Mouse (Mus musculus) forebrain, embryonic 12.5 days (tissue): ENCODE results near the gene Map6. TPM values are rescaled to one million over a fixed set of nuclear protein-coding genes. Genes with fewer than 3 reads are reported as not detected.

Experiments used
- ATAC-seq: fragments of 200-750 bp; cut with Nextera tagmentation; 2 replicates; pipeline ENCODE4 v1.8.0; 2017; ENCODE audit warnings: moderate TSS enrichment; ENCODE audit not compliant: low FRiP score
- H3K27ac ChIP-seq: fragments of 300-500 bp; sonication (generic); 2 replicates; pipeline ENCODE4 v1.5.1; 2016; ENCODE audit warnings: mild to moderate bottlenecking
- H3K27me3 ChIP-seq: fragments of 300-500 bp; sonication (generic); 2 replicates; pipeline ENCODE4 v1.6.1; 2016; ENCODE audit warnings: mild to moderate bottlenecking
- H3K36me3 ChIP-seq: fragments of 300-500 bp; sonication (generic); replicated peaks from 2 replicates; pipeline ENCODE4 v1.6.1; 2016; ENCODE audit warnings: mild to moderate bottlenecking
- H3K4me1 ChIP-seq: fragments of 300-500 bp; sonication (generic); 2 replicates; pipeline ENCODE4 v1.6.1; 2016
- H3K4me2 ChIP-seq: fragments of 300-500 bp; sonication (generic); 2 replicates; pipeline ENCODE4 v1.6.1; 2016; ENCODE audit warnings: mild to moderate bottlenecking, moderate library complexity
- H3K4me3 ChIP-seq: fragments of 300-500 bp; sonication (generic); replicated peaks from 2 replicates; pipeline ENCODE4 v1.5.1; 2016; ENCODE audit warnings: mild to moderate bottlenecking
- H3K9ac ChIP-seq: fragments of 300-500 bp; sonication (generic); 2 replicates; pipeline ENCODE4 v1.6.1; 2016; ENCODE audit warnings: mild to moderate bottlenecking
- H3K9me3 ChIP-seq: fragments of 300-500 bp; sonication (generic); 2 replicates; pipeline ENCODE4 v1.6.1; 2016
- WGBS: fragments of 180-500 bp; shearing (Covaris S2); methylation state at CpG from one replicate; pipeline ENCODE4 v1.1.7; 2016; 5-methylcytosine and 5-hydroxymethylcytosine counted together
- polyA plus RNA-seq: library from polyadenylated mRNA; unstranded; fragments of >200 nt; fragmentation: Nextera tagmentation; extraction: Ambion mirVana; gene quantifications from 2 replicates; pipeline ENCODE4 v1.2.1, GENCODE M21; 2016

Map6 gene
- 63.5 and 65.1 TPM in 2 replicates for polyA plus RNA-seq

DNA sequence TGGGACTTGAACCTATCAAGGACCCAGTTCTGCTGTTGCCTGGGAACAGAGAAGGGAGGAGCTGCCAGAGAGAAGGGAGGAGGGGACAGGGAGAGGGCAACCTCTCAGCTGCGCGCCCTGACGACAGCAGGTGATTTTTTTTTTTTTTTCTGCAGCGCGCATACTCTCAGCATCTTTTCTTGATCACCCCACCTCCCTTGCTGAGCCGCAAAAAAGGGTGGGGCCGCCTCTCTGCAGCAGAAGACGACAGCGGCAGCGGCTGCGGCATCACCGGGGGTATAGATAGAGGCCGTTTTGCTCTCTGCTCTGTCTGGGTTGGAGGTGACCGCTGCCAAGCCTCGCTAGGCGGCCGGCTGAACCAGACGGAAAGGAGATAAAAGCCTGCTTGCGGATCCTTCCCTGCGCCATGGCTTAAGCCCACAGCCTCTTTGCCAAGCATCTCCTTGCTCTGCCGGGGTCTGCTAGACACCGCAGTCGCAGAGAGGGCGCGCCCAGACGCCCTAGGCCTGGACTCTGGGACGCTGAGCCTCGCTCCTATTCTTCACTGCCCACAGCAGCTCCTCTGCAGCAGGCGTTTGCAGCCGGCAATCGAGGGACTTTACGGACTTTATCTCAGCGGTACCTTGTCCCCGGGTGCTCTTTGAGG lies at the start of gene Map6:
Gene Map6, plus strand, starts transcription at position 197 of the 646 bp plus-strand sequence.
- H3K4me1 ChIP-seq = peaks cover 47% of the 10 kb centered on the region
- peak within 1 kb of the TSS; percentile 96 for H3K4me2 ChIP-seq
- no peaks in the 10 kb centered on the region for H3K36me3 ChIP-seq
- WGBS = 1% methylated on average over 34 of the region's 34 CpGs
- H3K27ac ChIP-seq = peak within 1 kb of the TSS; percentile 98
- H3K27me3 ChIP-seq = peaks cover 19% of the 10 kb centered on the region
- peak within 1 kb of the TSS; percentile 83 for H3K9ac ChIP-seq
- peak within 1 kb of the TSS; percentile 79 for H3K4me3 ChIP-seq
- peak; percentile 72 for ATAC-seq
- H3K9me3 ChIP-seq = no peaks in the 10 kb centered on the region

DNA sequence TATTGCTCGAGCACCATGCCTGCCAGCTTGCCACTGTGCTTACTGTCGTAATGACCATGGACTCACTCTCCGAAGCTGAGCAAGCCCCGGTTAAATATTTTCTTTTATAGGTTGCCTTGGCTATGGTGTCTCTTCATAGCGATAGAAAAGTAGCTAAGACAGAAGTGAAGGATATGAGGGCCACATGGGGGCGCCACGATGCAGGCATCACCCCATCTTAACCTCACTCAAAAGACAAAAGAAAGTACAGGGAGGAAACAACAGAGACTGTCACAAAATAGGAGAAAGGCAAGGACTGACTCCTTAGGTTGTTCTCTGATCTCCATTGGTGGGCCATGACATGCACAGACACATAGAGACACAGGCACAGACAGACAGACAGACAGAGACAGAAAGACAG lies 43.0 kb upstream of the Map6 start:
- no peak overlapping the region for H3K9ac ChIP-seq
- no peak overlapping the region for H3K4me3 ChIP-seq
- no peak for ATAC-seq
- H3K36me3 ChIP-seq = no peaks in the 10 kb centered on the region
- H3K4me1 ChIP-seq = no peaks in the 10 kb centered on the region
- H3K27me3 ChIP-seq = no peaks in the 10 kb centered on the region
- no peak overlapping the region for H3K27ac ChIP-seq
- H3K4me2 ChIP-seq = no peak overlapping the region
- 67% methylated on average over 7 of the region's 7 CpGs for WGBS
- no peaks in the 10 kb centered on the region for H3K9me3 ChIP-seq

- Histone ChIP-seq H3K9me3 (no peaks in the 10 kb centered on the region), H3K27ac (no peak overlapping the region), H3K27me3 (no peaks in the 10 kb centered on the region), H3K9ac (no peak overlapping the region), H3K36me3 (no peaks in the 10 kb centered on the region), H3K4me3 (no peak overlapping the region), H3K4me1 (no peaks in the 10 kb centered on the region), H3K4me2 (no peak overlapping the region)
- 58% methylated on average over 1 of the region's 1 CpGs for whole genome bisulfite sequencing
- ATAC-seq = no peak
Observed at GRCm38 (mm10) chr7:99224648-99225190, 42.5 kb upstream of the Map6 start.

DNA sequence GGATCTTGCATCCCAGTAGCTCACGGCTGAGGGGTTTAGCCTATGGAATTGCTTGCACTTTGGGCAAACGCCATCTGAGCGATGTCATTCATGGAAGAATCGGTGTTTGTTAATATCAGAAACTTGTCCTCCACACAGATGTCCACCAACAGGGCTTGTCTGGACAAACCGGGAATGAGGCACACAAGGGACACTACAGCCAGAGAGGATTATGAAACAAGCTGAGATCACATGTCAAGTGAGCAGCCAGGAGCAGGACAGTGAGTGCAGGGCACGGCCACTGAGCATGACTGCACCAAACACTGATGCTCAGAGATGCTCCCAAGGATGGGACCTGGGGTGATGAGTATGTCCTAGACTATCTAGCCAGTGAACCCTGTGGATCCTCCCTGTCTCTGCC lies 41.8 kb upstream of the Map6 start:
- no peaks in the 10 kb centered on the region for H3K9me3 ChIP-seq
- no peaks in the 10 kb centered on the region for H3K27me3 ChIP-seq
- ATAC-seq = no peak
- 75% methylated on average over 6 of the region's 6 CpGs for WGBS
- H3K27ac ChIP-seq = no peak overlapping the region
- H3K4me2 ChIP-seq = no peak overlapping the region
- H3K4me1 ChIP-seq = no peaks in the 10 kb centered on the region
- H3K36me3 ChIP-seq = no peaks in the 10 kb centered on the region
- H3K9ac ChIP-seq = no peak overlapping the region
- no peak overlapping the region for H3K4me3 ChIP-seq

- Histone ChIP-seq H3K27me3 (no peaks in the 10 kb centered on the region), H3K9ac (no peak overlapping the region), H3K4me2 (no peak overlapping the region), H3K9me3 (no peaks in the 10 kb centered on the region), H3K4me3 (no peak overlapping the region), H3K36me3 (no peaks in the 10 kb centered on the region), H3K27ac (no peak overlapping the region), H3K4me1 (no peaks in the 10 kb centered on the region)
- ATAC-seq = no peak
- WGBS = 93% methylated on average over 10 of the region's 10 CpGs
Observed at GRCm38 (mm10) chr7:99226662-99227061, 40.6 kb upstream of the Map6 start.

- Histone ChIP-seq H3K27me3 (no peaks in the 10 kb centered on the region), H3K4me1 (no peaks in the 10 kb centered on the region)
Observed at GRCm38 (mm10) chr7:99227267-99227666, 40.0 kb upstream of the Map6 start.

DNA sequence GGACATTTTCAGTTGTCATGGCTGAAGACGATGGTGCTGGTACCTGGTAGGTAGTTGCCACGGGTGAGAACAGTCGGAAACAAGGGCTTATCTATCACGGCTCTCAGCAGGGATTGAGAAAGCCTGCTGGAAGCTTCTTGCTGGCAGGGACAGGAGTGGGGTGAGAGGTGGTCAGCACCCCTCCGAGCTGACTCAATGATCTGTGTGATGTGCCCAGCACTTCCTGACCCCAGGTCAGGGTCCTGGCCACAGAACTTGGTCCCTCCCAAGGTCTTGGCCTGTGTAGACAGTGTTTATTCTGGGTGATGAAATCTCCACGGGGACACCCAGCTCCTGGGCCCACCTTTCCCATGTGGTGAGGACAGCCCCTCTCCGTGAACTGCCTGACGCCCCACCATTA lies 38.4 kb upstream of the Map6 start:
- H3K9ac ChIP-seq = no peak overlapping the region
- no peak for ATAC-seq
- H3K27me3 ChIP-seq = no peaks in the 10 kb centered on the region
- H3K9me3 ChIP-seq = no peaks in the 10 kb centered on the region
- H3K27ac ChIP-seq = no peak overlapping the region
- H3K4me3 ChIP-seq = no peak overlapping the region
- H3K4me1 ChIP-seq = no peaks in the 10 kb centered on the region
- H3K36me3 ChIP-seq = no peaks in the 10 kb centered on the region
- no peak overlapping the region for H3K4me2 ChIP-seq
- WGBS = 86% methylated on average over 8 of the region's 8 CpGs

More at GRCm38 (mm10) chr7:99227267-99227666, 40.0 kb upstream of the Map6 start:
- no peak overlapping the region for H3K4me3 ChIP-seq
- H3K4me2 ChIP-seq = no peak overlapping the region
- H3K9me3 ChIP-seq = no peaks in the 10 kb centered on the region
- H3K27ac ChIP-seq = no peak overlapping the region
- no peak overlapping the region for H3K9ac ChIP-seq
- ATAC-seq = no peak
- 95% methylated on average over 4 of the region's 4 CpGs for WGBS
- H3K36me3 ChIP-seq = no peaks in the 10 kb centered on the region

- Histone ChIP-seq H3K4me3 (no peak overlapping the region), H3K9ac (no peak overlapping the region), H3K4me2 (no peak overlapping the region), H3K27ac (no peak overlapping the region), H3K27me3 (no peaks in the 10 kb centered on the region), H3K4me1 (no peaks in the 10 kb centered on the region), H3K36me3 (no peaks in the 10 kb centered on the region), H3K9me3 (no peaks in the 10 kb centered on the region)
- 14% methylated on average over 2 of the region's 2 CpGs for WGBS
- ATAC-seq = no peak
Observed at GRCm38 (mm10) chr7:99229411-99229810, 37.8 kb upstream of the Map6 start.

DNA sequence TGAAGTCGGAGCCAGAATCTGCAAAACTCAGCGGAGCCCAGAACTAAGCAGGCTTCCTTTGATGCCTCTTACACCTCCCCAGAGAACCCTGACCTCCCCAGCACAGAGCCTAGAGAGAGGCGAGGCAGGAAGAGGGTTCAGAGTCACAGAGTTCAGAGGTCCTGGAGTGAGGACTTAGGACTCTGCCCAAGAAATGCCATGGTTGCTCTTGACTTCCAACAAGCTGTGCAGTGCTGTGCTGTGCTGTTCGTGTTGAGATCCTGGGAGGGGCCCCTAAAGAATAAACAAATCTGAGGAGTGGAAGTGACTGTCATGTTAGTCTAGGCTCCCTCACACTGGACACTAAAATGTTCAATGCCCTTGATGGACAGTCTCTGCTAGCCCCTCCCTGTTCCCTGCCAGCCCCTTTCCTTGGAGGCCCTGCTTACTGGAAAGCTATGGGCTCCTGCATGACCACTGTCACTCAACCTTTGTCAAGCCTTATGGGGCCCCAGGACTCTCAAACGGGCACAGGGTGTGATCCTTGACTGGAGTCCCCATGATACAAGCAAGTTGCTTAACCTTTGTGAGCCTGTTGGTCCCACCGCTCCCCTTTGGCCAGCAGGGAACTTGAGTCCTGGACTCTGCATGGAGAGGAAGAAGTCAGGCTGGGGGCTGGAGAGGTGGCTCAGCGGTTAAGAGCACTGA lies 37.0 kb upstream of the Map6 start:
- H3K36me3 ChIP-seq = no peaks in the 10 kb centered on the region
- H3K27ac ChIP-seq = no peak overlapping the region
- H3K27me3 ChIP-seq = no peaks in the 10 kb centered on the region
- H3K4me2 ChIP-seq = no peak overlapping the region
- no peaks in the 10 kb centered on the region for H3K4me1 ChIP-seq
- H3K9ac ChIP-seq = no peak overlapping the region
- 78% methylated on average over 7 of the region's 7 CpGs for WGBS
- no peaks in the 10 kb centered on the region for H3K9me3 ChIP-seq
- no peak for ATAC-seq
- H3K4me3 ChIP-seq = no peak overlapping the region

GRCm38 (mm10) chr7:99232571-99232970 lies 34.7 kb upstream of the Map6 start:
- Histone ChIP-seq H3K4me3 (no peak overlapping the region), H3K4me2 (no peak overlapping the region), H3K36me3 (no peaks in the 10 kb centered on the region), H3K27ac (no peak overlapping the region), H3K27me3 (peaks cover 4% of the 10 kb centered on the region), H3K4me1 (peaks cover 10% of the 10 kb centered on the region), H3K9me3 (no peaks in the 10 kb centered on the region), H3K9ac (no peak overlapping the region)
- WGBS = 59% methylated on average over 6 of the region's 6 CpGs
- ATAC-seq = no peak

DNA sequence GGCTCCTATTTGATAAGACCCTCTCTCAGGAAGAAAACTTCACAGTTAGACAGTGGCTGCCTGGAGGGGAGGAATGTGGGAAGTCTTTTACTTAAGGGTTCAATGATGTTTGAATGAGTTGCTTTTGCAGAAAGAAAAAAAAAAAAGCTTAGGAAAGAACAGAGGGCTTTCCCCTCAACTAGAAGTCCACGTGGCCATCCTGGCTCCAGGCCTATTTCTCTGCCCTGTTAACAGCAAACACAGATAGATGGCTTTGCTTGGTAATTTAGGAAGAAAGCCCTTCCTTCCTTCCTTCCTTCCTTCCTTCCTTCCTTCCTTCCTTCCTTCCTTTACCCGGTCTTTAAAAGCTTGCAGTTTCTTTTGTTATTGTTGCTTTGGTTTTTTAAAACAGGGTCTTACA lies 32.3 kb upstream of the Map6 start:
- peaks cover 22% of the 10 kb centered on the region for H3K27me3 ChIP-seq
- no peak overlapping the region for H3K27ac ChIP-seq
- WGBS = 47% methylated on average over 2 of the region's 2 CpGs
- H3K4me2 ChIP-seq = no peak overlapping the region
- H3K4me1 ChIP-seq = peaks cover 19% of the 10 kb centered on the region
- H3K9ac ChIP-seq = no peak overlapping the region
- no peaks in the 10 kb centered on the region for H3K9me3 ChIP-seq
- ATAC-seq = no peak
- H3K36me3 ChIP-seq = no peaks in the 10 kb centered on the region
- no peak overlapping the region for H3K4me3 ChIP-seq

DNA sequence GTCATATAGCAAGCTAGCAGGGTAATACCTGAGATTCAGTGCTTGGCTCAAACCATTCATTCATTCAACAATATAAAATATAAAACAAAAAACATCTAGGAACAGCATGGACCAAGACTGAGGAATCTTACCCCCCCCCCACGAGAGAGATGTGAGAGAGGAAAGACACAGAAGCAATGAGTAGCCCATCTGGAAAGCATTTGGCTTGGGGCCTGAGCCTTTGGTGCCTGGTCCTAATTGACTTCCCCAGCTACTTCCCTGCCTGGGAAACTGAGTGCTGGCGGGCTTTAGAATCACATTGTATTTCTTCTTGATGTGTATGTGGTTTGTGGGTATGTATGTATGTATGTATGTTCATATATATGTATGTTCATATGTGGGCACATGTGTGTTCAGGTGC lies 31.6 kb upstream of the Map6 start:
- no peak overlapping the region for H3K9ac ChIP-seq
- H3K4me1 ChIP-seq = peaks cover 19% of the 10 kb centered on the region
- H3K4me2 ChIP-seq = no peak overlapping the region
- H3K27me3 ChIP-seq = peaks cover 22% of the 10 kb centered on the region
- no peaks in the 10 kb centered on the region for H3K9me3 ChIP-seq
- 76% methylated on average over 2 of the region's 2 CpGs for WGBS
- no peak for ATAC-seq
- H3K4me3 ChIP-seq = no peak overlapping the region
- no peaks in the 10 kb centered on the region for H3K36me3 ChIP-seq
- no peak overlapping the region for H3K27ac ChIP-seq
